Mouse (Mus musculus) spleen, postnatal 36 days (tissue): ENCODE measurements around the gene Larp4.
"Not testable (repeated sequence)": the region's sequence is repeated elsewhere in the genome, so short reads cannot be mapped to it uniquely, and the experiment has no call there.

Source experiments
- DNase-seq, 2 experiments: peaks; one replicate each; pipeline ENCODE4 v3.0.0; 2022; ENCODE audit warnings: low spot score in 2 of 2, mixed read lengths in 1 of 2

Larp4 gene

GRCm38 (mm10) chr15:99969765-99970164 is at the start of gene Larp4:
Gene Larp4, plus strand, starts transcription at chr15:99970065.
- DNase-seq, result not testable (repeated sequence)

- DNase-seq, result no peak
Measured at GRCm38 (mm10) chr15:99931231-99931630, 38.6 kb upstream of the Larp4 start.

- no peak for DNase-seq
Measured at GRCm38 (mm10) chr15:99934501-99934900, 35.4 kb upstream of the Larp4 start.

GRCm38 (mm10) chr15:99936659-99937058 is 33.2 kb upstream of the Larp4 start:
- DNase-seq, result no peak

DNA sequence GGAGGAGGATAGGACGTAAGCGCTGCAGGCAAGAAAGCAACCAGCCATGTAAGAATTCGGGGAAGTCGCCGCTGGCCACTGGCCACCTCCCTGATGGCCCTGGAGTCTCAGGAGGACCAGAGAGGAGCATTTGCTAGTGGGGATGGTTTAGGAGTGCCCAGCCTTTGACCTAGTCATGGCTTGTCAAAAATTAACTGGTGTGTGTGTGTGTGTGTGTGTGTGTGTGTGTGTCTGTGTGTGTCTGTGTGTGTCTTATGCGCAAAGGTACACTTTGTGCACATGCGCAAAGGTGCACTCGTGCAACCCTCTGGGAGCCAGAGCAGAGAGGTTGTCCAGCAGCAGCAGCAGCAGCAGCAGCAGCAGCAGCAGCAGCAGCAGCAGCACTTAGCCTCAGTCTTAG is 32.0 kb upstream of the Larp4 start:
- DNase-seq, result no peak

DNA sequence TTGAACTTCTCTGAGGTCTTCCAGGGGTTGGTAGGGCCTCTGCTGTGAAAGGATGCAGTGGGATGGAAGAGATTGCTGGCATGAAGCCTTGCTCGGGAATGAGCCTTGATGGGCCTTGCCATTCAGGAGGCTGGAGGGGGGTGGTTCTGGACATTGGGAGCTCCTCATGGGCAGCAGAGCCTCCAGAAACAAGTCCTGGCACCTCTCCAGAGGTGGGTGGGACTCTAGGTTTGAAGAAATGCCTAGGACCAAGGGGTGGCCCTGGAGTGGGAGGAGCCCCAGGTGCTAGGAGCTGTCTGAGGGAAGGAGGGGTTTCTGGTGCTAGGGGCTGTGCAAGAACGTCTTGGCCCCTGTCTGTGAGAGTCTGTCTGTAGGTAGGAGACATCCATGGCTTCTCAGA is 29.4 kb upstream of the Larp4 start:
- DNase-seq, result no peak

DNA sequence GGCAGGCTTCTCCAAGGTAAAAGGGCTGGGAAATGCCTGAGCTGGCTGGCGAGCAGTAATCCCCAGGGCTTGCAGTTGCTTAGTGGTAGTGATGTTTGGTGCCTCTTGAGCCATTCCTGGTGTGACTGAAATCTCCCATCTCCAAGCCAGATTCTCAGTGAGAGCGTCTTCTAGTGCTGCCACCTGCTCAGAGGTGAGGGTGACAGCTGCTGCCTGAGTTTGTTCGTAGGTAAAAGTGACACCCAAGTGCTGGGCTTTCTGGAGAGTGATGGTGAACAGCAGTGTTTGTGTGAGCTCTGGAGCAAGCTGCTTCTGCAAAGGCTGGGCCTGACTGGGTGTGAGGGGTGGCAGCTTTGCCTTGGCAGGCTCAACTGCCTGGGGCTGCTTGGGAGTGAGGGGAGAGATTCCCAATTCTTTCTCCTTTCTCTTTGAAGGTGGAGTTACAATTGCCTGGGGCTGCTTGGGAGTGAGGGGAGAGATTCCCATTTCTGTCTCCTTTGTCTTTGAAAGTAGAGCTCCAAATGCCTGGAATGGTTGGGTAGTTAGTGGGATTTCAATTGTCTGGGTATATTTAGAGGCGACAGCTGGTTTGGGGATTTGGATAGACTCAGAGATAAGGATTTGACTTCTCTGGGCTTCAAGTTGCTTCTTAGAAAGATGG is 28.8 kb upstream of the Larp4 start:
- no peak for DNase-seq

- no peak for DNase-seq
Measured at GRCm38 (mm10) chr15:99955324-99955723, 14.5 kb upstream of the Larp4 start.

- DNase-seq, result no peak
Measured at GRCm38 (mm10) chr15:99965103-99965775, 4.6 kb upstream of the Larp4 start.

GRCm38 (mm10) chr15:99966961-99967360 is 2.9 kb upstream of the Larp4 start, which contains the start of gene Fam186a:
Gene Fam186a, minus strand, starts transcription at chr15:99967061.
- DNase-seq, result no peak

DNA sequence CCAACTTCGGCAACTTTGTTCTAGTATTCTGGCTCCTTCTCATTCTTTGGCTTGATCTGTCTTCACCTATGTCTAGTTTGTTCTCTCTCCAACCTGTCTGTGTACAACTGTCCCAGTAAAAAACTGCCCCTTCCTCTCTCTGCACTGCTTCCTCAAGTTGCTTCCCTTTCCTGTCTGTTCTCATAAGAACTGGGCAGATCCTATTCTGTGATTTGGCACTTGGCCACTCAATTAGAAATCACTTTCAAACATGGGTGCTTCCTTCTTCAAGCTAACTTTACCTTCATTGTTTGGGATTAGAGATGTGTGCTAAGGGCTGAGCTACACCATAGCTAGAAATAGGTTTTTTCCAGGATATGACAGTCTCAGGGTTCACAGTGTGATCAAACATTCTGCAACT is 741 bp downstream of the Larp4 start:
- DNase-seq, result peak in 1 of 2 experiments; percentile 12

DNA sequence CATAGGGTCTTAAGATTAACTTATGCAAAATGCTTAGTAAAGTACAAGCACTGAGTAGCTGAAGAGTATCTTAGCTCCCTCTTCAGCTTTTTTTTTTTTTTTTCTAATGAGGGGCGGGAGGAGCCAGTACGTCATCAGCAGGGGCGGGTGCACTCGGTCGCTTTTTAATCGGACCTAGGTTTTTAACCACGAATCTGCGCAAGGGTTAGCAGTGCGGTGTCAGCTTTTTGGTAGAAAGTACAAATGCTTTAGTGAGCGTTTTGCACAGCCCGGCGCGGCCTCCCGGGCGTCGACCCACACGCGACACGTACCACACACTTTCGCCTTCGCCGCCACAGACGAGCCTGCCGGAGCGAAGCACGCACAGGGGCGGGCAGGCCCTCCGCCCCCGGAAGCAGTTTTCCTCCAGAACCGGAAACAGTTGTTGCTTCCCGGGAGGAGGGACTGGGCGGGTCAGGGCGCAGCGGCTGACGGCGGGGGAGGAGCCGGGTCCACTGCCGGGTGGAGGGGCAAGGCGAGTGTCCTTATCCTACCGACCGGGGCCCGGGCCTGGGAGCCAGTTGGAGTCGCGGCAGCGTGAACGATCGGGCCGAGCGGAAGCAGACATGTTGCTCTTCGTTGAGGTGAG is 2.6 kb downstream of the Larp4 start:
- DNase-seq, result peak; percentile 95 to 96

DNA sequence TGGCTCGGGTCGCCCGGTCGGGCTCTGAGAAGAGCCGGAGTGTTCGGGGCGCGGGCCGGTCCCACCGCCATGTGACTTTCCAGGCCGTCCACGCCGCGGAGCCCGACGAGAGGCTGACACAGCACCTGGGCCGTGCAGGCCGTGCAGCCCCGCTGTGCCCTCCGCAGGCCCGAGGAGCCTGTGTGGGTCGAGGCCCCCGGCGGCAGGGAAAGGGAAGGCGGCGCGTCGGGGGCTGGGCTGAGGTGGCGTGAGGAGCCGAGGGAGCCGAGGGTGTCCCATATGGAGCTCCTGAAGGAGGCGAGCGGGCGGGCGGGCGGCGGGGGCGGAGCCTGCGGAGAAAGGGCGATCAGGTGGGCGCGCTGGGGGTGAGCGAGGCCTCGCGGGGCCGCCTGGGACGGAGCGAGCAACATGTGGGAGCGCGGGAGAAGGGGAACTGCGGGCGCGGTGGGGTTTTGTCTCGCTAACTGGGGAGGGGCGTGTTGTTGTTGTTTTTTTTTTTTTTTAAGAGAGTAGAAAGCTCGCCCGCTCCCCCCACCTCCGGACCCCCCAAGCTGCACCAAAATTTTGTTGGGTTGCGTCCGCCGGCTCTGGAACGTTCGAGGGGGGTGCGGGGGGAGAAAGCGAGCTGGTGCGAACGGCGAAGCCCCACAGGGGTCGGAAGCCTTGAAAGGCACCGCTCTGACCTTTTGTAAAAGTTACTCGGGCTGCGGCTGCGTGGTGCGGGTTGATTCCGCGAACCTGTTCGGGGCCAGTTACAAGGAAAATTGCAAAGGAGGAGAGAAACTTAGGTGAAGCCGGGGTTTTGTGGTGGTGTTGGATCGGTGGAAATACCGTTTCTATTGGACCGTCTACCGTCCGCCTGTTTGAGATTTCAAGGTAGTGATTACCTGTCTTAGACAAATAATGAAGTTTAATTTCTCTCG is 3.4 kb downstream of the Larp4 start:
- DNase-seq, result peak in 1 of 2 experiments; percentile 4

GRCm38 (mm10) chr15:99974476-99975220 is 4.8 kb downstream of the Larp4 start:
- DNase-seq, result no peak

DNA sequence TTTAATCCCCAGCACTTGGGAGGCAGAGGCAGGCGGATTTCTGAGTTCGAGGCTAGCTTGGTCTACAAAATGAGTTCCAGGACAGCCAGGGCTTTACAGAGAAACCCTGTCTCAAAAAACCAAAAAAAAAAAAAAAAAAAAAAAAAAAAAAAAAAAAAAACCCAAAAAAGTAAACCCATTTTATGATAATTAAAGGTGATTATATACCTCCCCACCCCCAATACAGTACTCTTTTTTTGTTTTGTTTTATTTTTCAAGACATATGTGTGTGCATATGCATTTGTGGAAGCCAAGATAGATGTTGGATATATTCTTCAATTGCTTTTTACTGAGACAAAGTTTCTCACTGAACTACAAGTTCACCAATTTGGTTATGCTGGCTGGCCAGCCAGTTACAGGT is 6.3 kb downstream of the Larp4 start:
- DNase-seq, result not testable (repeated sequence)

DNA sequence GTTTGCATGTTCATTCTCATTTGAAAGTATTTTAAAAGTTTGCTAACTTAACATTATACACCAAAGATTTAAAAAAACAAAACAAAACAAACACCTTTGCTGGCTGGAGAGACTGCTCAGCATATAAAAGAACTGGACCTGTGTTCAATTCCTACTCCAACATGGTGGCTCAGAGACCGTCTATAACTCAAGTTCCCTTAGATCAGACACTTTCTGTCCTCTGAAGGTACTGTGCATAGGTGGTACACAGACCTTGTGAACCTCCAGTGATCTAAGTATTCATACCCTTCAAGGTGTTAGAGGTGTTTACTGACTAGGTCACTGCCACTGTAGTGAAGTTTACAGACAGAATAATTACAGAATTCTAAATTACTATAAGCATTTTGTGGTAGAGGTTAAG is 9.4 kb downstream of the Larp4 start:
- DNase-seq, result no peak

GRCm38 (mm10) chr15:99979715-99980114 is 9.8 kb downstream of the Larp4 start:
- no peak for DNase-seq

- DNase-seq, result no peak
Measured at GRCm38 (mm10) chr15:99993100-99993499, 23.2 kb downstream of the Larp4 start.

DNA sequence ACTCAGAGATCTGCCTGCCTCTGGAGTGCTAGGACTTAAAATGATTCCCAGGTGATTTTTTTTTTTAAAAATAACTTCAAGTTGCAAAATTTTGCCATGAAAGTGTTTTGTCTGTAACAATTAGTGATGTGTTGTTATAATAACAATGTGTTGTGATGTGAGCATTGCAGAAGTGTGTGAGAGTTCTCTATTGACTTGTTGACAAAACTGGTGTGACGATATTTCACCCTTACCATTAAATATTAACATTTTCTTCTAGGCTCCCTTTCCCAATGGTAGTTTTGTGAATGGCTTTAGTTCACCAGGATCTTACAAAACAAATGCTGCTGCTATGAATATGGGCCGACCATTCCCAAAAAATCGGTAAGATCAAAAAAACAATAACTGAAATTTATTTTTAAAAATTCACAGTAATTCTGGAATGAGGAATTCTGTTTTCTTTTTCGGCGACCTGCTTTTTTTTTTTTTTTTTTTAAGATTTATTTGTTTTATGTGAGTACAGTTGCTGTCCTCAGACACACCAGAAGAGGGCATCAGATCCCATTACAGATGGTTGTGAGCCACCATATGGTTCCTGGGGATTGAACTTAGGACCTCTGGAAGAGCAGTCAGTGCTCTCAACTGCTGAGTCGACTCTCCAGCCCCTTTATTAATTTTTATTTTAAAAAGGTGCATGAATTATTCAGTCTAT is 27.4 kb downstream of the Larp4 start:
- DNase-seq, result no peak

DNA sequence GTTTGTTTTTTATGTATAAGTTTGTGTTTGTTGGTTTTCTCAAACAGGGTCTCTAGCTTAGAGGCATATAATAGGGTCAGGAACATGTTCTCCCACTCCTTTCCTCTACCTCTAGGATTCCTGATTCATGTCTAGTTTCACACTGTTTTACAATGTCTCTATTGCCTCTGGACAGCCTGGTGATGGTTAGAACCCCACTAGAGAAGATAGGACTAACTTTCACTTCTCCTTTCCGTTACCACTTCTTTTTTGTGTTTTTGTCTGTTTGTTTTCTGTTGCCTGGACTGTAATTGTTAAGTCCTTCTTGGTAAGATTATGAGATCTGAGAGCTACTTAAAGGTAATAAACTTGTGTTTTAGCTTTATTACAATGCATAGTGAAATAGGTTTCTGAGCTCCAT is 29.5 kb downstream of the Larp4 start:
- DNase-seq, result peak in 1 of 2 experiments; percentile 27
